Mouse (Mus musculus) CH12.LX (cell line): ENCODE data around the gene 4930415O20Rik. TPM values are rescaled to one million over a fixed set of nuclear protein-coding genes. Genes with fewer than 3 reads are reported as not detected.

Source experiments
- DNase-seq: peaks from one replicate; pipeline ENCODE4 v3.0.0-alpha.2; 2013; ENCODE audit errors: extremely low read depth
- H3K27ac ChIP-seq: 2 replicates; pipeline ENCODE4 v1.5.1; 2012; ENCODE audit warnings: low read depth, mild to moderate bottlenecking, control low read depth, moderate library complexity; ENCODE audit not compliant: insufficient read depth
- H3K27me3 ChIP-seq: replicated peaks from 2 replicates; pipeline ENCODE3; 2012; ENCODE audit warnings: inconsistent platforms
- H3K36me3 ChIP-seq, 2 experiments: replicated peaks in 1 of 2; 2 replicates each; pipeline versions ENCODE3 to v1.6.1; 2012; ENCODE audit warnings: inconsistent platforms in 1 of 2, low read length in 1 of 2, mild to moderate bottlenecking in 1 of 2, mixed read lengths in 1 of 2, moderate library complexity in 1 of 2; ENCODE audit not compliant: control insufficient read depth in 1 of 2, insufficient read depth in 1 of 2
- H3K4me1 ChIP-seq, 2 experiments: 2 replicates each; pipeline ENCODE4 v1.6.1; 2012; ENCODE audit warnings: inconsistent platforms in 1 of 2, moderate library complexity in 1 of 2; ENCODE audit not compliant: insufficient read depth in 2 of 2, control insufficient read depth in 1 of 2
- H3K4me2 ChIP-seq: 2 replicates; pipeline ENCODE4 v1.6.1; 2012; ENCODE audit warnings: low read depth, mild to moderate bottlenecking, control low read depth; ENCODE audit not compliant: poor library complexity, insufficient read depth, severe bottlenecking
- H3K4me3 ChIP-seq, 3 experiments: fragments of 150-350 bp in 1 of 3; sonication (generic) in 1 of 3; replicated peaks in 1 of 3; 2 replicates each; pipeline versions ENCODE3 to v1.5.1; 2011 to 2012; ENCODE audit warnings: low read depth in 2 of 3, low read length in 2 of 3, mild to moderate bottlenecking in 2 of 3, moderate library complexity in 2 of 3, control low read depth in 1 of 3, improper control_type of control experiment in 1 of 3, inconsistent platforms in 1 of 3, mixed read lengths in 1 of 3; ENCODE audit not compliant: poor library complexity in 1 of 3
- H3K79me2 ChIP-seq: replicated peaks from 2 replicates; pipeline ENCODE4 v1.6.1; 2012; ENCODE audit warnings: mild to moderate bottlenecking, moderate library complexity; ENCODE audit not compliant: control insufficient read depth, poor library complexity, insufficient read depth, severe bottlenecking; ENCODE audit errors: extremely low read depth
- H3K9ac ChIP-seq: 2 replicates; pipeline ENCODE4 v1.6.1; 2012; ENCODE audit warnings: low read depth, mild to moderate bottlenecking, control low read depth, moderate library complexity; ENCODE audit not compliant: insufficient read depth
- H3K9me3 ChIP-seq: replicated peaks from 2 replicates; pipeline ENCODE3; 2012; ENCODE audit warnings: low read length, inconsistent platforms, mixed read lengths
- CHD1 ChIP-seq: IDR thresholded peaks from 2 replicates; pipeline ENCODE4 v1.6.1; 2012; ENCODE audit warnings: low read depth, low read length, improper control_type of control experiment, inconsistent platforms
- CTCF ChIP-seq, 2 experiments: IDR thresholded peaks in 1 of 2; conservative IDR thresholded peaks in 1 of 2; 2 replicates each; pipeline ENCODE4 v1.5.1; 2011 to 2012; ENCODE audit warnings: low read depth in 2 of 2, low read length in 2 of 2, improper control_type of control experiment in 1 of 2, inconsistent platforms in 1 of 2, mild to moderate bottlenecking in 1 of 2, moderate library complexity in 1 of 2
- E2F4 ChIP-seq: IDR thresholded peaks from 2 replicates; pipeline ENCODE4 v1.6.1; 2011; ENCODE audit warnings: low read depth, low read length, improper control_type of control experiment; ENCODE audit not compliant: insufficient replicate concordance
- ELF1 ChIP-seq: IDR thresholded peaks from 2 replicates; pipeline ENCODE4 v1.6.1; 2014; ENCODE audit warnings: low read depth, mild to moderate bottlenecking, inconsistent platforms, low read length, improper control_type of control experiment
- EP300 ChIP-seq: IDR thresholded peaks from 2 replicates; pipeline ENCODE4 v1.6.1; 2011; ENCODE audit warnings: low read length, improper control_type of control experiment
- GABPA ChIP-seq: IDR thresholded peaks from 2 replicates; pipeline ENCODE4 v1.6.1; 2012; ENCODE audit warnings: low read depth, low read length, improper control_type of control experiment, inconsistent platforms; ENCODE audit not compliant: insufficient replicate concordance
- HCFC1 ChIP-seq: IDR thresholded peaks from 2 replicates; pipeline ENCODE4 v1.6.1; 2012; ENCODE audit warnings: low read depth, mild to moderate bottlenecking, inconsistent platforms, low read length, improper control_type of control experiment
- IRF4 ChIP-seq: IDR thresholded peaks from 2 replicates; pipeline ENCODE4 v1.6.1; 2014; ENCODE audit warnings: low read depth, mild to moderate bottlenecking, inconsistent platforms, low read length, improper control_type of control experiment
- JUN ChIP-seq: IDR thresholded peaks from 2 replicates; pipeline ENCODE4 v1.6.1; 2011; ENCODE audit warnings: low read depth, mild to moderate bottlenecking, low read length, improper control_type of control experiment, moderate library complexity; ENCODE audit not compliant: insufficient read depth
- JUND ChIP-seq: conservative IDR thresholded peaks from 2 replicates; pipeline ENCODE4 v1.6.1; 2011; ENCODE audit warnings: low read depth, low read length, improper control_type of control experiment
- MAFK ChIP-seq: IDR thresholded peaks from 2 replicates; pipeline ENCODE4 v1.6.1; 2011; ENCODE audit warnings: low read length, improper control_type of control experiment; ENCODE audit not compliant: insufficient replicate concordance
- MAX ChIP-seq: IDR thresholded peaks from 2 replicates; pipeline ENCODE4 v1.6.1; 2011; ENCODE audit warnings: low read length, improper control_type of control experiment
- NELFE ChIP-seq: IDR thresholded peaks from 2 replicates; pipeline ENCODE4 v1.6.1; 2011; ENCODE audit warnings: low read depth, low read length, improper control_type of control experiment
- NRF1 ChIP-seq: IDR thresholded peaks from 2 replicates; pipeline ENCODE4 v1.6.1; 2014; ENCODE audit warnings: low read depth, mild to moderate bottlenecking, inconsistent platforms, low read length, improper control_type of control experiment, moderate library complexity
- PAX5 ChIP-seq: IDR thresholded peaks from 2 replicates; pipeline ENCODE4 v1.6.1; 2012; ENCODE audit warnings: low read length, inconsistent platforms, mixed read lengths
- POLR2A ChIP-seq: IDR thresholded peaks from 2 replicates; pipeline ENCODE4 v1.6.1; 2011; ENCODE audit warnings: low read depth, mild to moderate bottlenecking, improper control_type of control experiment, low read length
- POLR2AphosphoS2 ChIP-seq: IDR thresholded peaks from 2 replicates; pipeline ENCODE4 v1.6.1; 2011; ENCODE audit warnings: low read depth, low read length, improper control_type of control experiment
- RAD21 ChIP-seq: IDR thresholded peaks from 2 replicates; pipeline ENCODE4 v1.6.1; 2011; ENCODE audit warnings: low read depth, mild to moderate bottlenecking, low read length, improper control_type of control experiment, moderate library complexity
- RCOR1 ChIP-seq: conservative IDR thresholded peaks from 2 replicates; pipeline ENCODE4 v1.6.1; 2012; ENCODE audit warnings: low read depth, mild to moderate bottlenecking, inconsistent platforms, low read length, improper control_type of control experiment
- SIN3A ChIP-seq: IDR thresholded peaks from 2 replicates; pipeline ENCODE4 v1.6.1; 2012; ENCODE audit warnings: low read length, improper control_type of control experiment, inconsistent platforms
- SMC3 ChIP-seq: IDR thresholded peaks from 2 replicates; pipeline ENCODE4 v1.6.1; 2011; ENCODE audit warnings: low read depth, low read length, improper control_type of control experiment
- TCF12 ChIP-seq: IDR thresholded peaks from 2 replicates; pipeline ENCODE4 v1.6.1; 2014; ENCODE audit warnings: low read depth, mild to moderate bottlenecking, inconsistent platforms, low read length, improper control_type of control experiment
- USF2 ChIP-seq: conservative IDR thresholded peaks from 2 replicates; pipeline ENCODE4 v1.6.1; 2011; ENCODE audit warnings: low read depth, low read length, improper control_type of control experiment
- ZC3H11A ChIP-seq: IDR thresholded peaks from 2 replicates; pipeline ENCODE4 v1.6.1; 2012; ENCODE audit warnings: low read depth, mild to moderate bottlenecking, inconsistent platforms, low read length, improper control_type of control experiment
- ZKSCAN1 ChIP-seq: IDR thresholded peaks from 2 replicates; pipeline ENCODE4 v1.6.1; 2012; ENCODE audit warnings: low read depth, inconsistent platforms, low read length, improper control_type of control experiment, borderline replicate concordance
- dilution Hi-C: fragments of 300-500 bp; cut with MboI; formaldehyde crosslinking; loops from 2 replicates; pipeline ENCODE4 v1.14.3; 2020; ENCODE audit warnings: low sequenced_read_pairs; ENCODE audit not compliant: extremely low pct_unique_long_range_greater_than_20kb, extremely low pct_ligation_motif_present
- in situ Hi-C: fragments of 300-500 bp; cut with MboI; formaldehyde crosslinking; loops from 3 replicates; pipeline ENCODE4 v1.14.3; 2019; ENCODE audit warnings: low sequenced_read_pairs, low pct_ligation_motif_present, low pct_unique_long_range_greater_than_20kb, mixed read lengths
- polyA plus RNA-seq: library from polyadenylated mRNA; unstranded; fragments of >175 nt; gene quantifications from 2 replicates; pipeline ENCODE4 v1.2.1, GENCODE M21; 2012; ENCODE audit warnings: low read depth; ENCODE audit not compliant: insufficient read length
- total RNA-seq, 2 experiments: library from RNA; depleted of rRNA; stranded (reverse); fragments of 300-350 nt in 1 of 2; fragments of >200 nt in 1 of 2; gene quantifications; 2 replicates each; pipeline ENCODE4 v1.2.3; 2012 to 2014

4930415O20Rik gene
- total and polyA plus RNA-seq, 3 experiments: not detected

DNA sequence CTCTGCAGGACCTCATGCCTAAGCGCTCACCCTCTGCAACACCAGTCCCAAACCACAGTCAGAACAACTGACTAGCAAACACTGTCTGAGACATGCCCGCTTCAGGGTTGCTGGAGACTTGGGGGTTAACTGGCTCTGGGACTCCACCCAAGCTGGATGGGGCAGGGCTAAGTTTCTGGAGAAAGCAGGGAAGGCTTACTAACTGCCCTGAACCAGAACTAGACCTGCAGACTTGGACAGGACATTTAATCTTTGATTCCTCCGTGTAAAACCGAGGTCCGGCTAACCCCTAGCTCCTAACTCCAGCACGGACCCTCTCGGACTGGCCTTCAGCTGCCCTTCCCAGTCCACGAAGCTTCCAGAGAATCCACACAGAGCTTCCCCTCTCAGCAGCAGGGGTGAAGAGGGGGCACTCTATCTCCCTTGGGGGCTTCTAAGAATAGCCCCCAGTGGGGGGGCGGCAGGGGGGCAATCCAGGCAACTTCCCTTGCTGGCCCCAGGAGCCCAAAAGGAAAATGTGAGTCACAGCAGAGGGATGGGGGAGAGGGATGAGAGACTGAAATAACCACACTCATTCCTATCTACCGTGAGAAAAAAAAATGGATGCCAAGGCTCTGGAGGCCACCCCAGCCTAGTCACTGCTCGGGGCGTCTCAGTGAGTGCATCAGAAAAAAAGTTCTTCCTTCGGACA lies 31.5 kb downstream of the 4930415O20Rik start:
- TF ChIP-seq POLR2A: no peak
- no peak for TF ChIP-seq GABPA
- no peak for TF ChIP-seq SIN3A
- no peak for TF ChIP-seq SMC3
- no peak for TF ChIP-seq USF2
- TF ChIP-seq NRF1: no peak
- no peak for TF ChIP-seq NELFE
- no peak for TF ChIP-seq E2F4
- TF ChIP-seq ELF1: no peak
- in situ Hi-C loops: no loop called here
- H3K27me3 ChIP-seq: peaks cover 92% of the 10 kb centered on the region
- no peak overlapping the region for H3K4me3 ChIP-seq
- DNase-seq: no peak
- H3K4me1 ChIP-seq: peaks cover 4 to 6% of the 10 kb centered on the region in 2 experiments; a peak in 3 of 4 replicates
- H3K4me2 ChIP-seq: no peak overlapping the region
- H3K27ac ChIP-seq: no peak overlapping the region
- H3K79me2 ChIP-seq: no peaks in the 10 kb centered on the region
- no peak overlapping the region for H3K9ac ChIP-seq
- H3K36me3 ChIP-seq: no peaks in the 10 kb centered on the region
- H3K9me3 ChIP-seq: no peaks in the 10 kb centered on the region
- dilution Hi-C loops: no loop called here

DNA sequence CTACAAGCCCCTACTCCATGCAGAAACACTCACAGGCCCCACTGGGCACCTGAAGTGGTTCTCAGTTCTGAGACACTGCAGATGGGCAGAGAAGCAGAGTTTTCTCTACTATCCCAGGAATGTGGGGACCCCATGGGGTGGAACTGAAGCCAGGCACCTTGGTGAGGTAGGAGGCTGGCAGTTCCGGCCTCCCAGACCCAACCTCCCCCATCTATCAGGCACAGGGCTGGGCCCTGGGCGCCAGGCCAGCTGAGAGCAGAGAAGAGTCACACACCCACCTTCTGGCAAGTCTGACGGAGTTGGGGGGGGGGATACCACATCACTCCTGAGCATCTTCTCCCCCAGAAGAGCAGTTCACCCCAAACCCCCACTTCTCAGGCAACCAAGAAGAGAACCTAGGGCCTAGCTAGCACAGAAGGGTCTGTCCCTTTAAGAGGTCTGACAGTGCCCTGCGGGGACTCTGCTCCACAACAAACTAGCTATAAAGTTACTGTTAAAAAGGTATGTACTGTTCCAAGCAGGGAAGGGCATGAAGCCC lies 32.2 kb downstream of the 4930415O20Rik start:
- DNase-seq: no peak
- peaks cover 92% of the 10 kb centered on the region for H3K27me3 ChIP-seq
- no peaks in the 10 kb centered on the region for H3K79me2 ChIP-seq
- H3K4me1 ChIP-seq: peaks cover 4 to 6% of the 10 kb centered on the region in 2 experiments; a peak in 3 of 4 replicates
- H3K9me3 ChIP-seq: no peaks in the 10 kb centered on the region
- no peak for TF ChIP-seq MAFK
- TF ChIP-seq TCF12: no peak
- TF ChIP-seq EP300: no peak
- no peak for TF ChIP-seq CHD1
- no peak for TF ChIP-seq JUN
- TF ChIP-seq JUND: no peak
- TF ChIP-seq POLR2AphosphoS2: no peak
- TF ChIP-seq IRF4: no peak
- TF ChIP-seq MAX: no peak
- TF ChIP-seq CTCF (conservative IDR thresholded peaks at IDR 0.05 in 1 of 2, IDR thresholded peaks at IDR 0.05 in 1 of 2; ENCODE audit: low read depth in 2 of 2, low read length in 2 of 2): no peak
- no peak for TF ChIP-seq RAD21
- TF ChIP-seq PAX5: no peak
- TF ChIP-seq SIN3A: no peak
- no peak for TF ChIP-seq ZKSCAN1
- no peak for TF ChIP-seq HCFC1
- no peak for TF ChIP-seq RCOR1
- no peak for TF ChIP-seq ZC3H11A
- no peak overlapping the region for H3K4me2 ChIP-seq
- dilution Hi-C loops (no loop called here), in situ Hi-C loops (no loop called here)
- no peak overlapping the region for H3K27ac ChIP-seq
- H3K9ac ChIP-seq: no peak overlapping the region
- no peaks in the 10 kb centered on the region for H3K36me3 ChIP-seq
- no peak overlapping the region for H3K4me3 ChIP-seq
